Mouse (Mus musculus): Measurements from ENCODE around the gene Kcnh1.

DNA sequence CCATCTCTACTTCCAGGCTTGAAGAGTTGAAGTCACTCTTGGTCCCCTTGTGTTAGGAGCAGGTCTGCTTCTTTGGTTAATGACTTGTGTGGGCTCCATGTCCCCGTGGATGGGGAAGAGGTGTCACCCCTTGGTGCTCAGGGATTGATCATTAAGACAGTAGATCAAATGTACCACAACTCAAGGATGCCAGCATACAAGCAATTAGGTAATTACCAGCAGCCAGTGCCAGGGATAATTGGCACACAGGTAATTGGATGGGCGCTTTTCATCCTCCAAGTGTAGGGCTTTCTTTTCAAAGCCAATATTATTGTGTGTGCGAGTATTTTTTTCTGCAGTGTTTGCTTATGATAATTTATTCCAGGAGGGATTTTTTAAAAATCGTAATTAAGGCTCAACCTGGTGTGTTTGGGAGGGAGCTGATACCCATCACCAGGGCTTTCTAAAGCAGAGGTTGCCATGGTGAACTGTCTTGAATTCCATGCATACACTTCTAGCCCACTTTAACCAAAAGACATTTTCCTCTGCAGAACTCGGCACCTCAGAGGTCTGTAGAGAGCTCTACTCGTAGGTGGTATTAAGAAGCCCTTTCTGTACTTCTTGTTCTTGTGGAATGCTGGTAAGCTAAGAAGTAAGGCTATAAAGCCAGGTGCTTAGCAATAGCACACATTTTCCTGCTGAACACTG lies 248.7 kb downstream of the Kcnh1 start:
- TF ChIP-seq CTCF (IDR thresholded peaks at IDR 0.05; ENCODE audit: low read depth) (no peak), EP300 (IDR thresholded peaks at IDR 0.05; ENCODE audit: low read depth) (no peak)

All from liver, postnatal 0 days (tissue).